Mouse (Mus musculus): ENCODE data around the gene Dnajc5. TPM values are rescaled to one million over a fixed set of nuclear protein-coding genes. Genes with fewer than 3 reads are reported as not detected.

The Dnajc5 gene
- polyA plus RNA-seq, 1 experiment from 2014 or later, result 69.8 TPM

DNA sequence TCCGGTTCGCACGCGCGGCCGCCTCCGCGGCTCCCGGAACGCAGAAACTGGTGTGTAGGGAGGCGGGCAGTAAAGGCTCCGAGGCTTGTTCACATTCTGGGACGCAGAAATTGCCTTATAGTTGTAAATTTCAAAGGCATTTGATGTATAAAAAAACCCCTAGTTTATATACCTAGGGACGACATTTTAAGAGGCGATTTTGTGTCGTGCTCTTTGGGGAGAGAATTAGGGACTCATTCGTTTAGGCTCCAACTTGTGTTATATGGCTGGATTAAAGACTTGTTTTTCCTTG, 597 bp downstream of the Dnajc5 start:
- Histone ChIP-seq H3K27me3 (ENCODE audit: control insufficient read depth, insufficient read depth, low read length) (no peaks in the 10 kb centered on the region), H3K4me2 (ENCODE audit: low read length) (peak overlapping the region; percentile 75), H3K9me3 (ENCODE audit: control insufficient read depth, low read length) (no peaks in the 10 kb centered on the region), H3K4me1 (ENCODE audit: control insufficient read depth in 2 of 2, insufficient read depth in 2 of 2, low read length in 2 of 2) (peaks cover 3 to 22% of the 10 kb centered on the region in 2 experiments), H3K36me3 (ENCODE audit: control insufficient read depth, insufficient read depth, low read length) (peaks cover 22% of the 10 kb centered on the region), H3K27ac (replicated peaks in 1 of 2; ENCODE audit: control insufficient read depth in 1 of 2, insufficient read depth in 1 of 2, low read depth in 2 of 2, low read length in 2 of 2) (peak overlapping the region; percentile 95 to 98), H3K9ac (ENCODE audit: low read length) (peak overlapping the region; percentile 94), H3K4me3 (ENCODE audit: control insufficient read depth in 1 of 2, insufficient read depth in 1 of 2, low read depth in 1 of 2, low read length in 2 of 2) (peak overlapping the region; percentile 94)
- no peak for ATAC-seq (ENCODE audit: insufficient number of reproducible peaks, insufficient read depth, low FRiP score, low read depth)
- 1% methylated on average over 17 of the region's 17 CpGs for WGBS

DNA sequence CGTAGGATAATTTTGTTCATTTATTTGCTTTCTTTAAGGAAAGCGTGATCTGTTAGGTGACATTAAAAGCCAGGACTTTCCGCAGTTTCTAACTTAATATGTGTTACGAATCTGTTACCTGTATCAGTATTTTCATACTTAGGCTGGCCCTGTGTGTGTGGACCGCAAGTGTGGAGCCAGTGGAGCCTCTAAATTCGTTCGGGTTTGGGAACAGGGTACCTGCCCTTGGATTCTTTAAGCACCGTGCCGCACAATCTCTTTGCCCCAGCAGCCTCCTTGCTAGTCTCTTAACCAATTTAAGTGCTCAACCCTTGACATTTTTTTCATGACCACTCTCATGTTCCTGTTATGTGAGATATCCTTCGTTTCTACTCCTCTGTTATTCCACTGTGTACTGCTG, 1.2 kb downstream of the Dnajc5 start:
- H3K9ac ChIP-seq (ENCODE audit: low read length), result peak overlapping the region; percentile 94
- WGBS, result 29% methylated on average over 10 of the region's 10 CpGs
- peak overlapping the region; percentile 75 for H3K4me2 ChIP-seq (ENCODE audit: low read length)
- H3K27me3 ChIP-seq (ENCODE audit: control insufficient read depth, insufficient read depth, low read length), result no peaks in the 10 kb centered on the region
- peaks cover 3 to 22% of the 10 kb centered on the region in 2 experiments for H3K4me1 ChIP-seq (ENCODE audit: control insufficient read depth in 2 of 2, insufficient read depth in 2 of 2, low read length in 2 of 2)
- H3K36me3 ChIP-seq (ENCODE audit: control insufficient read depth, insufficient read depth, low read length), result peaks cover 16% of the 10 kb centered on the region
- H3K4me3 ChIP-seq (ENCODE audit: control insufficient read depth in 1 of 2, insufficient read depth in 1 of 2, low read depth in 1 of 2, low read length in 2 of 2), result peak overlapping the region; percentile 94
- H3K9me3 ChIP-seq (ENCODE audit: control insufficient read depth, low read length), result no peaks in the 10 kb centered on the region
- H3K27ac ChIP-seq (replicated peaks in 1 of 2; ENCODE audit: control insufficient read depth in 1 of 2, insufficient read depth in 1 of 2, low read depth in 2 of 2, low read length in 2 of 2), result no peak overlapping the region
- ATAC-seq (ENCODE audit: insufficient number of reproducible peaks, insufficient read depth, low FRiP score, low read depth), result no peak

DNA sequence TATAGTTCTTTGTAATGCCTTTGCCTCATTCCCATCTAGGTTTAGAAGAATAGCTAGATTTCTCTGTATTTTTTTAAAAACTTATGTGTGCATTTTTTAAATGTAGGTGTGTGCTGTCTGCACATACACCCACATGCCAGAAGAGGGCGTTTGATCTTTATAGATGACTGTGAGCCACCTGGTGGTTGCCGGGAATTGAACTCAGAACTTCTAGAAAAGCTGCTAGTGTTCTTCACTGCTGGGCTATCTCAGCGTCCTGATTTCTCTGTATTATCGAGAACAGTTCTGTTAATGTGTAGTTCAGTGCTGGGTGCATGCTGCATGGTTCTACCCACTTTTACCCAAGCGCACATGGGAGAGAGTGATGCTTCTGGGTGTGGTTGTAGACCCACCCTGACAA, 2.5 kb downstream of the Dnajc5 start:
- H3K9ac ChIP-seq (ENCODE audit: low read length), result no peak overlapping the region
- ATAC-seq (ENCODE audit: insufficient number of reproducible peaks, insufficient read depth, low FRiP score, low read depth), result no peak
- peaks cover 3 to 22% of the 10 kb centered on the region in 2 experiments for H3K4me1 ChIP-seq (ENCODE audit: control insufficient read depth in 2 of 2, insufficient read depth in 2 of 2, low read length in 2 of 2)
- no peaks in the 10 kb centered on the region for H3K9me3 ChIP-seq (ENCODE audit: control insufficient read depth, low read length)
- H3K36me3 ChIP-seq (ENCODE audit: control insufficient read depth, insufficient read depth, low read length), result peaks cover 7% of the 10 kb centered on the region
- no peak overlapping the region for H3K4me3 ChIP-seq (ENCODE audit: control insufficient read depth in 1 of 2, insufficient read depth in 1 of 2, low read depth in 1 of 2, low read length in 2 of 2)
- no peaks in the 10 kb centered on the region for H3K27me3 ChIP-seq (ENCODE audit: control insufficient read depth, insufficient read depth, low read length)
- 70% methylated on average over 5 of the region's 5 CpGs for WGBS
- H3K4me2 ChIP-seq (ENCODE audit: low read length), result no peak overlapping the region
- no peak overlapping the region for H3K27ac ChIP-seq (replicated peaks in 1 of 2; ENCODE audit: control insufficient read depth in 1 of 2, insufficient read depth in 1 of 2, low read depth in 2 of 2, low read length in 2 of 2)

DNA sequence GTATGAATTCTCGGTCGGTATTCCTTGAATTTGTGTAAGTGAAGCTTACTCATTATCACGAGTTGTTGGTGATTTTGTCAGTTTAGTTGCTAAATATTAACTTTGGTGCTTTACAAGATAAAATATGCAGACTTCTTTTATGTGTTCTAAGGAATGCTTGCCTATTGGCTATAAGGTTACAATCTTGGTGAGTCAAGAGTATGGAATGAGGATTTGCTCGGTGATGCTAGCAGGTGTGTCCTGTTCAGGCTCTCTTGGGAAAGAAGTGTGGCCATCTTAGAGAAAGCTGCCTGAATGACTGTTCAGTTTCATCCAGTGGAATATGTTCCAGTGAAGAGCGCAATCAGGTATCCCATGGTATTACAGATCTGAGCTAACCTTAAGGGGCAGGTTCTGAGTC, 5.2 kb downstream of the Dnajc5 start:
- Histone ChIP-seq H3K4me1 (ENCODE audit: control insufficient read depth in 2 of 2, insufficient read depth in 2 of 2, low read length in 2 of 2) (peaks cover 3 to 15% of the 10 kb centered on the region in 2 experiments), H3K9ac (ENCODE audit: low read length) (no peak overlapping the region), H3K36me3 (ENCODE audit: control insufficient read depth, insufficient read depth, low read length) (peaks cover 19% of the 10 kb centered on the region; the same call in 1 of the 2 replicates), H3K27me3 (ENCODE audit: control insufficient read depth, insufficient read depth, low read length) (no peaks in the 10 kb centered on the region), H3K27ac (replicated peaks in 1 of 2; ENCODE audit: control insufficient read depth in 1 of 2, insufficient read depth in 1 of 2, low read depth in 2 of 2, low read length in 2 of 2) (no peak overlapping the region), H3K4me2 (ENCODE audit: low read length) (no peak overlapping the region), H3K9me3 (ENCODE audit: control insufficient read depth, low read length) (0 out of 2 replicates have a peak, but pooled peaks cover 1% of the 10 kb centered on the region), H3K4me3 (ENCODE audit: control insufficient read depth in 1 of 2, insufficient read depth in 1 of 2, low read depth in 1 of 2, low read length in 2 of 2) (no peak overlapping the region)
- WGBS, result 76% methylated on average over 5 of the region's 5 CpGs
- no peak for ATAC-seq (ENCODE audit: insufficient number of reproducible peaks, insufficient read depth, low FRiP score, low read depth)

DNA sequence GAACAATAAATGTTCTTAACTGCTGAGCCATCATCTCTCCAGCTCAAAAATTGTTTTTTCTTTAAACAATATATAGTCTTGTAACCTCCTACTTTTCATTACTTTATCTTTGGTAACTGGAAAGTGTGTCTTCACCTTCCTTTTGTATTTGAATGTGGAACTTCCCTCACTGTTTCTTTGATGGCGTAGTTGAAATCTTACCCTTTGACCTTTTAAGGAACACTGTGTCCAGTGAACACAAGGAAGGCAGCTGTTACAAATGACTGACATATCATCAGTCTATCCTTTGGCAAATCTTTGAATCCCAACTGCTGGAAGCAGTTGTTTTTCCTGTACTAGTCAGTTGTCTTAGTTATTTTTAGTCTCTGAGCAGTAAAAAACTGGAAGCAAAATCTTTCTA, 8.8 kb downstream of the Dnajc5 start:
- 80% methylated on average over 1 of the region's 1 CpGs for WGBS
- Histone ChIP-seq H3K9ac (ENCODE audit: low read length) (no peak overlapping the region), H3K27ac (replicated peaks in 1 of 2; ENCODE audit: control insufficient read depth in 1 of 2, insufficient read depth in 1 of 2, low read depth in 2 of 2, low read length in 2 of 2) (no peak overlapping the region), H3K4me1 (ENCODE audit: control insufficient read depth in 2 of 2, insufficient read depth in 2 of 2, low read length in 2 of 2) (0 out of 4 replicates have a peak, but pooled peaks cover 0 to 3% of the 10 kb centered on the region in 2 experiments), H3K27me3 (ENCODE audit: control insufficient read depth, insufficient read depth, low read length) (no peaks in the 10 kb centered on the region), H3K4me2 (ENCODE audit: low read length) (no peak overlapping the region), H3K4me3 (ENCODE audit: control insufficient read depth in 1 of 2, insufficient read depth in 1 of 2, low read depth in 1 of 2, low read length in 2 of 2) (no peak overlapping the region), H3K36me3 (ENCODE audit: control insufficient read depth, insufficient read depth, low read length) (peaks cover 19% of the 10 kb centered on the region; the same call in 1 of the 2 replicates), H3K9me3 (ENCODE audit: control insufficient read depth, low read length) (peaks cover 6% of the 10 kb centered on the region; the same call in 1 of the 2 replicates)
- ATAC-seq (ENCODE audit: insufficient number of reproducible peaks, insufficient read depth, low FRiP score, low read depth), result no peak

- H3K27me3 ChIP-seq (ENCODE audit: control insufficient read depth, insufficient read depth, low read length), result no peaks in the 10 kb centered on the region
- no peak overlapping the region for H3K9ac ChIP-seq (ENCODE audit: low read length)
- peaks cover 23% of the 10 kb centered on the region for H3K36me3 ChIP-seq (ENCODE audit: control insufficient read depth, insufficient read depth, low read length)
- no peak overlapping the region for H3K4me2 ChIP-seq (ENCODE audit: low read length)
- H3K4me1 ChIP-seq (ENCODE audit: control insufficient read depth in 2 of 2, insufficient read depth in 2 of 2, low read length in 2 of 2), result peaks cover 2 to 7% of the 10 kb centered on the region in 2 experiments
- H3K27ac ChIP-seq (replicated peaks in 1 of 2; ENCODE audit: control insufficient read depth in 1 of 2, insufficient read depth in 1 of 2, low read depth in 2 of 2, low read length in 2 of 2), result no peak overlapping the region
- no peak for ATAC-seq (ENCODE audit: insufficient number of reproducible peaks, insufficient read depth, low FRiP score, low read depth)
- peaks cover 6% of the 10 kb centered on the region; the same call in 1 of the 2 replicates for H3K9me3 ChIP-seq (ENCODE audit: control insufficient read depth, low read length)
- H3K4me3 ChIP-seq (ENCODE audit: control insufficient read depth in 1 of 2, insufficient read depth in 1 of 2, low read depth in 1 of 2, low read length in 2 of 2), result no peak overlapping the region
- WGBS, result 96% methylated on average over 3 of the region's 3 CpGs
These were observed 12.3 kb downstream of the Dnajc5 start for GRCm38 (mm10) chr2:181532589-181532988.

DNA sequence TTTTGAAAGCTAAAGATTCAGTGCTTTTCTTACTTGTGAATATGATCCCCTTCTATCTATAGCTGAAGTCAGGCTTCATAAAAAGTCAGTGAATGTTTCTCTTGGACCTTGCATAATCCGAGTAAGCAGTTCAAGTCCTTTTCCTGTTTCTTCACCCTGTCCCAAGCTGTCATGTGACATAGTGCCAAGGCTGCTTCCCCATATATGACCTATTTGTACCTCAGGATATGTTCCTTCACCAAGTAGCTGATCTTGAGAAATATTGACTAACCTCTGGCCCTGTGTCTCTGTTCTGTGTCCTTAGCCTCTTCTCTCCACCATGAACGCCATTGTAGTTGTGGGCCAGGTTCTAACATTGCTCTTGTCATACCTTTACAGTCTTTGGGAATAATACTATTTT, 16.1 kb downstream of the Dnajc5 start:
- Histone ChIP-seq H3K36me3 (ENCODE audit: control insufficient read depth, insufficient read depth, low read length) (peaks cover 13% of the 10 kb centered on the region), H3K4me1 (ENCODE audit: control insufficient read depth in 2 of 2, insufficient read depth in 2 of 2, low read length in 2 of 2) (peaks cover 4 to 13% of the 10 kb centered on the region in 2 experiments), H3K9me3 (ENCODE audit: control insufficient read depth, low read length) (no peaks in the 10 kb centered on the region), H3K27me3 (ENCODE audit: control insufficient read depth, insufficient read depth, low read length) (no peaks in the 10 kb centered on the region), H3K9ac (ENCODE audit: low read length) (no peak overlapping the region), H3K27ac (replicated peaks in 1 of 2; ENCODE audit: control insufficient read depth in 1 of 2, insufficient read depth in 1 of 2, low read depth in 2 of 2, low read length in 2 of 2) (no peak overlapping the region), H3K4me2 (ENCODE audit: low read length) (no peak overlapping the region), H3K4me3 (ENCODE audit: control insufficient read depth in 1 of 2, insufficient read depth in 1 of 2, low read depth in 1 of 2, low read length in 2 of 2) (no peak overlapping the region)
- 74% methylated on average over 2 of the region's 2 CpGs for WGBS
- ATAC-seq (ENCODE audit: insufficient number of reproducible peaks, insufficient read depth, low FRiP score, low read depth), result no peak

- Histone ChIP-seq H3K4me3 (ENCODE audit: control insufficient read depth in 1 of 2, insufficient read depth in 1 of 2, low read depth in 1 of 2, low read length in 2 of 2) (no peak overlapping the region; a peak in 1 of 4 replicates), H3K27ac (replicated peaks in 1 of 2; ENCODE audit: control insufficient read depth in 1 of 2, insufficient read depth in 1 of 2, low read depth in 2 of 2, low read length in 2 of 2) (peak overlapping the region; percentile 39 to 73; a peak in 3 of 4 replicates), H3K27me3 (ENCODE audit: control insufficient read depth, insufficient read depth, low read length) (no peaks in the 10 kb centered on the region), H3K4me1 (ENCODE audit: control insufficient read depth in 2 of 2, insufficient read depth in 2 of 2, low read length in 2 of 2) (peaks cover 4 to 13% of the 10 kb centered on the region in 2 experiments), H3K9ac (ENCODE audit: low read length) (peak overlapping the region; percentile 25; the same call in 1 of the 2 replicates), H3K9me3 (ENCODE audit: control insufficient read depth, low read length) (no peaks in the 10 kb centered on the region), H3K4me2 (ENCODE audit: low read length) (peak overlapping the region; percentile 34), H3K36me3 (ENCODE audit: control insufficient read depth, insufficient read depth, low read length) (peaks cover 16% of the 10 kb centered on the region; the same call in 1 of the 2 replicates)
- WGBS, result 72% methylated on average over 2 of the region's 2 CpGs
- peak; percentile 64; the same call in 1 of the 2 replicates for ATAC-seq (ENCODE audit: insufficient number of reproducible peaks, insufficient read depth, low FRiP score, low read depth)
These were observed 17.3 kb downstream of the Dnajc5 start for GRCm38 (mm10) chr2:181537444-181538047.
